Mouse (Mus musculus) CD4-positive naive resting alpha-beta T cell, adult 76 days (primary cell): ENCODE measurements around the gene Shcbp1. TPM values are rescaled to one million over a fixed set of nuclear protein-coding genes. Genes with fewer than 3 reads are reported as not detected.

Experiments
- total RNA-seq: library from RNA; stranded (reverse); gene quantifications from one replicate; pipeline ENCODE4 v1.2.4, GENCODE M21; 2023

Shcbp1 gene
- total RNA-seq, result 0.82 TPM

DNA sequence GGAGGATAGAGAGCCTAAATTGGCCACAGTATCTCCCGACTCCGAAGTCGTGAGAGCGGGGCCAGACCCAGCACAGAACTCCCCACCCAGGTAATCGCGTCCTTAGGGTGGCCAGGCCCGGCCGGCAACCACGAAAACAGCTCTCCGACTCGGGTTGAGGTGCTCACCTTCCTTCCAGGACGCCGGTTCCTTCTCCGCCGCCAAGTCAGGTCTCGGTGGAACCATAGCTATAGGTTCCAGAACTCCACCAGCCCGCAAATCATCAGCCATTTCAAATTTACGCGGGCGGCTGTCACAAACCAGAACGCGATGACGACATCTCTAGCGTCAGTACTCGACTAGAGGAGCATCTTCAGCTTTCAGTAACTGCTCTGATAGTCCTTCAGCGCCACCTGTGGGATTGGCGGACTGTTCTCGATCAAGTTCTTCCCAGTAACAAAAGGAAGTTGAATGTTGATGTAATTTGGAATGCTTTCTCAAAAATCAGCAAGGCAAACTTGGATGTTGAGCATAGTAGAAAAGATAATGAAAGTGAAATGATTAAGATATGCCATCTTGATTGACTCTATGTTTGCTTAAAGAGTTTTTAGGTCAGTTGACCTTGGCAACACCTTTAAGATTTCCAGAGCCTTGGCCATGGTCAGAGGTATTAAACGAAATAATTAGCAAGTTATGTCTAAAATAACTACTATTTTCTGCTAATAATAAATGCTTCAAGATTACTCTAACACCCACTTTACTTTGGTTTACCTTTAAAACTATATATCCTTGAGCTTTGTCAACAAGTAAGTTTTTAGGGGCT lies at the start of gene Shcbp1:
Gene Shcbp1, minus strand, starts transcription at position 314 of the 802 bp plus-strand sequence.

Other genes with a start within 250 kb of the Shcbp1 start
- 4.9 TPM for gene Zfp958, start 166.4 kb downstream of the Shcbp1 start, total RNA-seq